Mouse (Mus musculus) embryonic facial prominence, embryonic 13.5 days (tissue): ENCODE results near the gene Skp1a. TPM values are rescaled to one million over a fixed set of nuclear protein-coding genes. Genes with fewer than 3 reads are reported as not detected.

ENCODE experiments used
- ATAC-seq: fragments of 200-750 bp; cut with Nextera tagmentation; 2 replicates; pipeline ENCODE4 v1.8.0; 2017; ENCODE audit warnings: low read depth; ENCODE audit not compliant: insufficient number of reproducible peaks, insufficient read depth, low FRiP score, low TSS enrichment
- H3K27ac ChIP-seq: fragments of 300-500 bp; sonication (generic); 2 replicates; pipeline ENCODE4 v1.5.1; 2015; ENCODE audit warnings: moderate library complexity, mild to moderate bottlenecking, inconsistent platforms
- H3K27me3 ChIP-seq: fragments of 300-500 bp; sonication (generic); 2 replicates; pipeline ENCODE4 v1.6.1; 2015; ENCODE audit warnings: mild to moderate bottlenecking, inconsistent platforms
- H3K36me3 ChIP-seq: fragments of 300-500 bp; sonication (generic); 2 replicates; pipeline ENCODE4 v1.6.1; 2015; ENCODE audit warnings: mild to moderate bottlenecking, inconsistent platforms
- H3K4me1 ChIP-seq: fragments of 300-500 bp; sonication (generic); 2 replicates; pipeline ENCODE4 v1.6.1; 2015; ENCODE audit warnings: inconsistent platforms
- H3K4me2 ChIP-seq: fragments of 300-500 bp; sonication (generic); 2 replicates; pipeline ENCODE4 v1.6.1; 2015; ENCODE audit warnings: moderate library complexity, mild to moderate bottlenecking, inconsistent platforms
- H3K4me3 ChIP-seq: fragments of 300-500 bp; sonication (generic); 2 replicates; pipeline ENCODE4 v1.5.1; 2015; ENCODE audit warnings: mild to moderate bottlenecking, inconsistent platforms
- H3K9ac ChIP-seq: fragments of 300-500 bp; sonication (generic); 2 replicates; pipeline ENCODE4 v1.6.1; 2015; ENCODE audit warnings: mild to moderate bottlenecking, inconsistent platforms
- H3K9me3 ChIP-seq: fragments of 300-500 bp; sonication (generic); 2 replicates; pipeline ENCODE4 v1.6.1; 2016; ENCODE audit warnings: inconsistent platforms
- WGBS: fragments of 180-500 bp; shearing (Covaris S2); methylation state at CpG from one replicate; pipeline ENCODE4 v1.1.7; 2015; ENCODE audit warnings: mixed read lengths; 5-methylcytosine and 5-hydroxymethylcytosine counted together
- polyA plus RNA-seq: library from polyadenylated mRNA; unstranded; fragments of >200 nt; fragmentation: Nextera tagmentation; extraction: Ambion mirVana; gene quantifications from 2 replicates; pipeline ENCODE4 v1.2.1, GENCODE M21; 2015

The Skp1a gene
- polyA plus RNA-seq, 1 experiment from 2014 or later, result 951 TPM

DNA sequence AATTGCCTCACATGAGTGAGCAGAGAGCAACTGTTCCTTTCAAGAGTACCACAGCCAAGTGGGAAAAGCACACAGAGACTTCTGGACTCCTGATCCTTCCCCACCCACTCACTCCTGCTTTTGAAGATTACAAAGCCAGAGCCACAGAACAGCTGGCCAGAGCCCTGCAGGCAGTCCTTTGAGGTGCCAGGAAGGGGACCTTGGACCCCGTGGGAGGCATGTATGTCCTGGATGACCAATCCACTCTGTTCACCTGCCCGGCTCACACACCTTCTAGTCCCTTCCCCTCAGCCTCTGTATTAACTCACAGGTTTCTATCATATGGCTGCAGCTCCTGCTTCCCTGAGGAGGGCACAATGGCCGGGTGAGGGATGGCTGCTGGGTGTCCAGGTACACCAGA is 25.6 kb downstream of the Skp1a start:
- peaks cover 20% of the 10 kb centered on the region for H3K36me3 ChIP-seq
- no peak overlapping the region for H3K9ac ChIP-seq
- 86% methylated on average over 3 of the region's 3 CpGs for WGBS
- H3K4me1 ChIP-seq, result peaks cover 10% of the 10 kb centered on the region; the same call in 1 of the 2 replicates
- no peak overlapping the region for H3K27ac ChIP-seq
- H3K9me3 ChIP-seq, result no peaks in the 10 kb centered on the region
- H3K27me3 ChIP-seq, result no peaks in the 10 kb centered on the region
- no peak for ATAC-seq
- no peak overlapping the region for H3K4me3 ChIP-seq
- no peak overlapping the region for H3K4me2 ChIP-seq

DNA sequence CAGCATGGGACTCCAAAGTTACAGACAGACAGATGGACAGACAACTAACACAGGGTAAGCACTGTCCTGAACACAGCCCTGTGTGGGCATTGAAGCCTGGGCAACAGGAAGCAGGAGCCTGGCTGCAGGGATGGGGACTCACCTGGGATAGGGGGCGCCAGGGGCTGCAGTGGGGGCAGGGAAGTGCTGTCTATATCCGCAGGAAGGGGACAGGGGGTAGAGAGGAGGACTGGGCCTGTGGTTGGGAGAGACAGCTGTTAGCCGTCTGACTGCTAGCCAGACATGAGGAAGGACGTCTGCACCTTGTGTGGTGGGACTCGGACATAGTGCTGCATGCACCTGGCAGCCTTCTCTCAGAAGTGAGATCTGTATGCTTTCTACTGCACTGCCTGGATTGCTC is 26.9 kb downstream of the Skp1a start:
- no peak overlapping the region for H3K4me2 ChIP-seq

DNA sequence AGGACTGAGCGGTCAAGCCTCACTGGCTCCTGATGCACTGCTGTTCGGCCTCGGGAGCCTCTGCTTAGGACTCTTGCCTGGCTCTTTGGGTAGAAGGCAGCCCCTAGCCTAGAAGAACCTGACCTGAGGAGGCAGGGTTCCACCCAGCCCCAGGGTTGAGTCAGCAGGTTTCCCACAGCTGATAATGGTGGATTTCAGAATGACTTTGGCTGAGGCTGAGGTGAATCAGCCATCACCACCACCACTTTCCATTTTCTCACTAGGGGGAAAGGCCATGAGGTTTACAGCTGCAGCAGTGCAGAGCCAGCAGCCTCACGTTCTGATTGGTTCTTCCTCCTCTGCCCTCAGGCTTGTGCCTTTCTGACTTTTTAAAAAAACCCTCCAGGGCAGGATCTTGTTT is 29.1 kb downstream of the Skp1a start:
- no peak for ATAC-seq
- H3K4me1 ChIP-seq, result peaks cover 22% of the 10 kb centered on the region
- no peak overlapping the region for H3K4me2 ChIP-seq
- no peak overlapping the region for H3K9ac ChIP-seq
- WGBS, result 70% methylated on average over 4 of the region's 4 CpGs
- peaks cover 16% of the 10 kb centered on the region for H3K36me3 ChIP-seq
- no peaks in the 10 kb centered on the region for H3K9me3 ChIP-seq
- H3K27me3 ChIP-seq, result no peaks in the 10 kb centered on the region
- no peak overlapping the region for H3K4me3 ChIP-seq
- no peak overlapping the region for H3K27ac ChIP-seq

More for the DNA sequence above, 26.9 kb downstream of the Skp1a start:
- H3K27me3 ChIP-seq, result no peaks in the 10 kb centered on the region
- H3K9ac ChIP-seq, result no peak overlapping the region
- WGBS, result 69% methylated on average over 5 of the region's 5 CpGs
- ATAC-seq, result no peak
- H3K36me3 ChIP-seq, result peaks cover 20% of the 10 kb centered on the region
- 0 out of 2 replicates have a peak, but pooled peaks cover 10% of the 10 kb centered on the region for H3K4me1 ChIP-seq
- no peaks in the 10 kb centered on the region for H3K9me3 ChIP-seq
- no peak overlapping the region for H3K27ac ChIP-seq
- H3K4me3 ChIP-seq, result no peak overlapping the region

DNA sequence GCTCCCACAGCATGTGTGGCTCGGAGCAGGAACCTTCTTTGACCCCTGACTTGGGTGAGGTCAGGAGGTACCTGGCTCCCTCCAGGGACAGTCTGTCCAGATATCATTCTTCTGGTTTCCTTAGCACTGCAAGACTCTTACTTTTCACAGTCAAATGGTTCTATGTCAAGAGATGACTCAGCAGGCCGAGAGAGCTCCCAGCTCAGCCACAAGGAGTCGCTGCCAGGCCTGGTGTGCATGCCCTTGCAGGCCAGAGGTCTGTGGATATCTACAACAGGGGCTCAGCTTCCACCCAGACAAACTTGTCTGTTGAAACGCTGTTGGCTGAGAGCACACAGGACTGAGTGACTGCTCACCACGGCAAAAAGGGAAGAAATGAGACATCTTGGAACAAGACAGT is 30.1 kb downstream of the Skp1a start:
- H3K27ac ChIP-seq, result no peak overlapping the region
- ATAC-seq, result no peak

GRCm38 (mm10) chr11:52262338-52262737 is 30.5 kb downstream of the Skp1a start:
- no peak overlapping the region for H3K4me3 ChIP-seq
- H3K4me1 ChIP-seq, result peaks cover 31% of the 10 kb centered on the region
- no peaks in the 10 kb centered on the region for H3K9me3 ChIP-seq
- no peak overlapping the region for H3K9ac ChIP-seq
- ATAC-seq, result no peak
- H3K4me2 ChIP-seq, result no peak overlapping the region
- 90% methylated on average over 11 of the region's 11 CpGs for WGBS
- H3K36me3 ChIP-seq, result peaks cover 14% of the 10 kb centered on the region; the same call in 1 of the 2 replicates
- no peaks in the 10 kb centered on the region for H3K27me3 ChIP-seq
- no peak overlapping the region for H3K27ac ChIP-seq

More for the DNA sequence above, 30.1 kb downstream of the Skp1a start:
- Histone ChIP-seq H3K4me1 (peaks cover 31% of the 10 kb centered on the region), H3K27me3 (no peaks in the 10 kb centered on the region), H3K4me2 (no peak overlapping the region), H3K9me3 (no peaks in the 10 kb centered on the region), H3K9ac (no peak overlapping the region), H3K36me3 (peaks cover 14% of the 10 kb centered on the region; the same call in 1 of the 2 replicates), H3K4me3 (no peak overlapping the region)
- 59% methylated on average over 5 of the region's 5 CpGs for WGBS

GRCm38 (mm10) chr11:52264871-52265270 is 33.1 kb downstream of the Skp1a start:
- WGBS, result 67% methylated on average over 7 of the region's 7 CpGs

DNA sequence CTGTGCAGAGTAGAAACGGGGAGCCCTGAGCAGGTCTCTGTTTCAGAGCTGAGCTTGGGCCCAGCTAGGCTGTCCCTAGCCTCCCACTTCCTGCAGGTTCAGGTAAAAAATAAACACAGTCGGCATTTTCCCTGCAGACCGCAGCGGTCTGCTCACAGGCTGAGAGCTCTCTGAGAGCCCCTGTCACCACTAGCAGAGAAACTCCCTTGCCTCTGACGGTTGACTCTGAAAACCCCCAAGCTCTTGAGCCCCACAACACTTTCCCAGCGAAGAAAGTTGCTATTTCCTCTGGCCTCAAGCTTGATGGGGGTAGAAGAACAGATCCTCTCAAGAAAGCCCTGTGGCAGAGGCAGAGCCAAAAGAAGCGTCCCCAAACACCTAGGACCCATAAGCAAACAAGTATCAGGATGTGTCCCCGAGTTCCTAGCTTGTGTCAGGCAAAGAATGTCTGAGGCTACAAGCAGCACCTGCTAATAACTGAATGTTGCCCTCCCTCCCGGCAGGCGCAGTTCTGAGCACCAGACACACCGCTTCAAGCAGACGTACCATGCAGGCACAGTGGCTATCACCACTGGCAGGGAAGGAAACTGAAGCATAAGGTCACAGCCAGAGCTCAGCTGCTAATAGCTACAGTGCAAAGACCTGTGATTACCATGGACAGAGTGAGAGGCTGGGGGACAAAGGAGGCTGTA is 34.0 kb downstream of the Skp1a start:
- ATAC-seq, result no peak
- peaks cover 33% of the 10 kb centered on the region for H3K4me1 ChIP-seq
- H3K36me3 ChIP-seq, result no peaks in the 10 kb centered on the region
- no peaks in the 10 kb centered on the region for H3K27me3 ChIP-seq
- WGBS, result 62% methylated on average over 12 of the region's 12 CpGs
- H3K4me2 ChIP-seq, result no peak overlapping the region
- H3K27ac ChIP-seq, result no peak overlapping the region
- no peak overlapping the region for H3K9ac ChIP-seq
- no peak overlapping the region for H3K4me3 ChIP-seq
- no peaks in the 10 kb centered on the region for H3K9me3 ChIP-seq

More at GRCm38 (mm10) chr11:52264871-52265270, 33.1 kb downstream of the Skp1a start:
- no peaks in the 10 kb centered on the region for H3K27me3 ChIP-seq
- no peaks in the 10 kb centered on the region for H3K9me3 ChIP-seq
- no peak overlapping the region for H3K4me3 ChIP-seq
- H3K4me1 ChIP-seq, result peaks cover 33% of the 10 kb centered on the region
- no peak overlapping the region for H3K4me2 ChIP-seq
- peaks cover 7% of the 10 kb centered on the region; the same call in 1 of the 2 replicates for H3K36me3 ChIP-seq
- 0 out of 2 replicates have a peak overlapping the region, but pooled peaks have one; percentile 44 for H3K9ac ChIP-seq
- no peak for ATAC-seq
- no peak overlapping the region for H3K27ac ChIP-seq

- Histone ChIP-seq H3K9me3 (no peaks in the 10 kb centered on the region), H3K36me3 (no peaks in the 10 kb centered on the region), H3K4me3 (no peak overlapping the region), H3K4me1 (peaks cover 41% of the 10 kb centered on the region), H3K27ac (no peak overlapping the region), H3K9ac (no peak overlapping the region), H3K4me2 (no peak overlapping the region), H3K27me3 (no peaks in the 10 kb centered on the region)
- 87% methylated on average over 5 of the region's 5 CpGs for WGBS
- no peak for ATAC-seq
Measured at GRCm38 (mm10) chr11:52267271-52267670, 35.5 kb downstream of the Skp1a start.

DNA sequence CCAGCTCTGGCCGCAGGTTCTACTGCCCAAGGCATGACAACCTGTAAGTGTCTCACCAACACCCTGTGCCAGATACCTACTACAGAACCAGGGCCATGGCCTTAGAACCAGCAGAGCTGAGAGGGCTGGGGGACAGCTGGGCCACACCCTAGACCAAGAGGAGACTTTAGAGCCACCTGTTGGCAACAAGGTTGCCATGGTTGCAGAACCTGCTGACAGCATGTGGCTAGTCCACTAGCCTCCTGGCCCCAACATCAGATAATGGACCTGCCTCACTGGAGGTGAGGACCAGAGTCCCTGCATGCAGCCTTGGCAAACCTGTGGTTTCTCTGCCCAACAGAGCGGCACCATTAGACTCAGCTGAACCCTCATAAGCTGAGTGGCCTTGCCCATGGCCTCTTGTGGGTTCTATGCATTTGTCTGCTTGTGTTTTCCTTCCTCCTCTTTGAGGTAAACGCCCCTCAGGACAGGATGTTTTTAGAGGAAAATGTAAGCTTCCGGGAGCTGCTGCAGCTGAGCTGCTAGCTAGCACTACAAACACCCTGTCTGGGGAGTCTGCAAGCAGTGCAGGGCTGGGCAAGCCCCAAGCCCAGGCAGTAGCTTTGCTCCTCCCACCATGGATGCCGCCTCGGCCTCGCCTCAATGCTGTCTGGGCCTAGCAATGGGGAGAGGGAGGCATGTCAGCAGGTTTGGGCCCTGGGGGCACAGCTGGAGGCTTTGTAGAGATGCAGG is 36.5 kb downstream of the Skp1a start:
- H3K4me1 ChIP-seq, result peaks cover 51% of the 10 kb centered on the region
- H3K4me3 ChIP-seq, result no peak overlapping the region
- no peak for ATAC-seq
- WGBS, result 46% methylated on average over 7 of the region's 7 CpGs
- no peaks in the 10 kb centered on the region for H3K36me3 ChIP-seq
- no peaks in the 10 kb centered on the region for H3K9me3 ChIP-seq
- H3K27ac ChIP-seq, result peak overlapping the region; percentile 28; the same call in 1 of the 2 replicates
- 0 out of 2 replicates have a peak overlapping the region, but pooled peaks have one; percentile 11 for H3K9ac ChIP-seq
- no peaks in the 10 kb centered on the region for H3K27me3 ChIP-seq
- no peak overlapping the region for H3K4me2 ChIP-seq

DNA sequence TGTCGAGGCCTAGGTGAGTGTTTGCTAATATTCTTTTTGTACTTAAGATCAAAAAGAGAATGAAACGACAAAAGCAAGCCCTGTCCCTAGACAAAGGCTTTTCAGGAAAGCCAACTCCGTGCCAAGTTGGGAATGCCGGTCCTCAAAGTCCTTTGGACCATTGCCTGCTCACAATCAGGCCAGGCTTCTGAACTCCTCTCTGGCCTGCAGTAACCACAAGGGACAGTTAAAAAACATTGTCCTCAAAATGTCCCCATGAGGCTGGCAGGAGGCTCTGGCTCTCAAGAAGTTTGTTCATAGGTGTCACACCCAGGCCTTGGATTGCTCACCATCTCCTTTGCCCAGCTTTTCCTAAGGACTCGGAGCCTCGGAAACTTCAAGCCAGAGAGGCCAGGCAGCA is 38.0 kb downstream of the Skp1a start:
- Histone ChIP-seq H3K36me3 (no peaks in the 10 kb centered on the region), H3K27me3 (no peaks in the 10 kb centered on the region), H3K27ac (no peak overlapping the region), H3K9ac (no peak overlapping the region), H3K4me1 (peaks cover 56% of the 10 kb centered on the region), H3K4me2 (no peak overlapping the region), H3K9me3 (no peaks in the 10 kb centered on the region), H3K4me3 (no peak overlapping the region)
- ATAC-seq, result no peak
- WGBS, result 87% methylated on average over 6 of the region's 6 CpGs

GRCm38 (mm10) chr11:52271765-52272495 is 40.1 kb downstream of the Skp1a start:
- Histone ChIP-seq H3K4me2 (no peak overlapping the region), H3K27ac (peak overlapping the region; percentile 71), H3K4me1 (peaks cover 38% of the 10 kb centered on the region), H3K36me3 (no peaks in the 10 kb centered on the region), H3K27me3 (no peaks in the 10 kb centered on the region), H3K4me3 (no peak overlapping the region), H3K9ac (no peak overlapping the region), H3K9me3 (no peaks in the 10 kb centered on the region)
- ATAC-seq, result 0 out of 2 replicates have a peak, but pooled peaks have one; percentile 7
- WGBS, result 45% methylated on average over 8 of the region's 8 CpGs
